Mouse (Mus musculus) fibroblast of lung, adult 2 months (primary cell): ENCODE measurements around the gene Hist2h2aa2.
"Not testable (repeated sequence)": the region's sequence is repeated elsewhere in the genome, so short reads cannot be mapped to it uniquely, and the experiment has no call there.

Experiments
- DNase-seq: peaks from one replicate; pipeline ENCODE4 v3.0.0-alpha.2; 2011; ENCODE audit warnings: low read depth

Gene Hist2h2aa2

DNA sequence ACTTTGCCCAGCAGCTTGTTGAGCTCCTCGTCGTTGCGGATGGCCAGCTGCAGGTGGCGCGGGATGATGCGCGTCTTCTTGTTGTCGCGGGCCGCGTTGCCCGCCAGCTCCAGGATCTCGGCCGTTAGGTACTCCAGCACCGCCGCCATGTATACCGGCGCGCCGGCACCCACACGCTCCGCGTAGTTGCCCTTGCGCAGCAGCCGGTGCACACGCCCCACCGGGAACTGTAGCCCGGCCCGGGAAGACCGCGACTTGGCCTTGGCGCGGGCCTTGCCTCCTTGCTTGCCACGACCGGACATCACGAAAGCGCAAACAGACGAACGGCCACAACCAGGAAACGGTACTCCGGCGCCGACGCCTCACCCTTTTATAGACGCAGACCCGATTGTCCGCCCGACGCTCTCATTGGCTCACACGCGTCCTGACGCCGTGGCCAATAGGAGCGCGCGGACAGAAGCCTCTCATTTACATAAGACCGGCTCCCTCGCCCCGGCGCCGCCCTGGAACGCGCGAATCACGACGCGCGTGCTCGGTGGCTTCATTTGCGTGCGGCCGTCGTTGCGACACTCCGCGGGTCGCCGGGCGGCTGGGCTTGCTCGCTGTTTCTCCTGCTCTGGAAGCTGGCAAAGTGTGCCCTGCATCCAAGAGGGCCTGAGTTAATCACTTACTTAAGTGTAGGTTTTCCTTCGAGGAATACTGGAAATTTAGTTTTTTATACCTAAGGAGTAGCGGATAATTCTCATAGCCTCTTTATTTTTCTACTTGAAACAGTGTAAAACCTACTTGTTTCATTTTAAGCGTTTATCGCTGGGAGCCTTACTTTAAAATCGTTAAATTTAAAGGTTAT is at the start of gene Hist2h2aa2:
Gene Hist2h2aa2, minus strand, starts transcription at position 328 of the 850 bp plus-strand sequence.
- DNase-seq, result peak; percentile 55

DNA sequence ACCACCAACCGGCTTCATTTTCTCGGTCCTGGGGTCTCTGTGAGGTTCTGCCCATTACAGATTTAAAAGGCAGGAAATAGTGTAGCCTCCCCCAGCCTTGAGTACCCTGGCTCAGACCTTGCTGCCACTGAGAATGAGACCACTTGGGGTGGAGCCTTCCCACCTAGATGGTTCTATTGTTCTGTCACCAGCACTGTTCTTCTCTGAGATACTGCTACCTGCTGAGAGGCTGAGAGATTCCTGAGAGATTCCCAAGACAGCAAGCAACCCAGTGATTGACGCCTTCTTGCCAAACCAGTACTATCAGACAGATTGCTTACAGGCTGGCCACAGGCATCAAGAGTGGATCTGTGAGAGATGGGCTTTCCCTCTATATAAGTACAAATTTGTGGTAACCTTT is 49.1 kb upstream of the Hist2h2aa2 start:
- no peak for DNase-seq

DNA sequence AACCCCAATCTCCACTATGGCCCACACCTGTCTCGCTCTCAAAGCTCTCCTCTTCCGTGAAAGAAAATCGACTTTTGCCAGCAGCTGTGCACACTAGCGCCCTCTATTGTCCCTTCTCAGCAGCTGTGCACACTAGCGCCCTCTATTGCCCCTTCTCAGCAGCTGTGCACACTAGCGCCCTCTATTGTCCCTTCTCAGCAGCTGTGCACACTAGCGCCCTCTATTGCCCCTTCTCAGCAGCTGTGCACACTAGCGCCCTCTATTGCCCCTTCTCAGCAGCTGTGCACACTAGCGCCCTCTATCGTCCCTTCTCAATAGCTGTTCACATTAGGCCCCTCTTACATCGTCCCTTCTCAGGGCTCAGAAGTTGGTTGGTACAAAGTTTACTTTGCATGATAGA is 47.3 kb upstream of the Hist2h2aa2 start:
- DNase-seq, result not testable (repeated sequence)

GRCm38 (mm10) chr3:96284457-96284856 is 44.4 kb upstream of the Hist2h2aa2 start:
- DNase-seq, result peak; percentile 28

GRCm38 (mm10) chr3:96280660-96281059 is 40.6 kb upstream of the Hist2h2aa2 start:
- DNase-seq, result no peak

DNA sequence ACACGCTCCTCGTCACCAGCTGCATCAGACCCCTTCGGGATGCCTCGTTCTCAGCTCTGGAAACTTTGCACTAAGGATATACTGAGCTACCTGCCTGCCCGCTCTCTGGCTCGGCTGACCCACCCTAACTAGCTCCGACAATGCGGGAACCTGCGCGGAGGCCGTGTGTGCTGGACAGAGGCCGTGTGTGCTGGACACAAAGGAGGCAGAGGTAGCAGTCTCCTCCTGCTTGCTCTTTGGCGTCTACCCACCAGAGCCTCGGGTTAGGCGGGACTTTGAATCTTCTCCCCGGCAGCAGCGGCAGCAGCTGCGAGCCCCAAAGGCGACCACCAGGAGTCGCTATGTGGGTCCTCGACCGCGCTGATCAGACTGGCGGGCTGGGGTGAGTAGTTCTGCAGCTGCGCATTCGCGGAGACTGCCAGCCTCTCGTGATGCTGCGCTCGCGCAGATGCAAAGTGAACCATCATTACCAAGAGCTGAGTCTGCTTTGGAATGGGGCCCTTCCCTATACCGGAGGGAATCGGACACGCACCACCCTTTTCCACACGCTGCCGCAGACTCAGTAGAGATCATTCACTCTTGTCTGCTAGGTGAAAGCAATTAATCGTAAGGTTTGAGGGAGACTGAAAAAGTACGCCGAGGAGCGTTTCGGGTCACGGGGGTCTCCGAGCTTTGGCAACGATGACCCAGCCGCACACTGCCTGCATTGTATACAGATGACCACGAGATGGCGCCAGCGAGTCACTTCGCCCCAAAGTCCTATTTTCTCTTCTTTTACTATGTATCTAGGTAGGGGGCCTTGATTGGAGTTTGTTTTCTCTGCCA is 37.9 kb upstream of the Hist2h2aa2 start:
- peak; percentile 90 for DNase-seq

DNA sequence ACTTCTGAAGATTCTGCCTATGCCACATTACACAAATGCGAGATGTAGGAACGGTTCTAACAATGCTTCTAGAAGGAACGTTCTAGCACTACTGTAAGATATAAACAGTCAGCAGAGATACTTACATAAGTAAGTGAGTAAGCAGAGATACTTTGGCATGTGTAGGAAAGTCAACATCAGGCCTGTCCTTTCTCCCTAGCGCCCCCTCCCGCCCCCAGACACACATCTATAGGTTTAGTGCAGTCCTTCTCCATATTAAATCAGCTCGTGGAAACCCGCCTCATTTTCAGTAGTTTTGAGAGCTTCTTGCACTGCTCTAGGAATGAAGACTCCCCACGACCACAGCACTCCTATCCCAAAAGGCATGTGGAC is 37.3 kb upstream of the Hist2h2aa2 start:
- no peak for DNase-seq

- no peak for DNase-seq
These were observed 33.8 kb upstream of the Hist2h2aa2 start for GRCm38 (mm10) chr3:96273591-96274465.

DNA sequence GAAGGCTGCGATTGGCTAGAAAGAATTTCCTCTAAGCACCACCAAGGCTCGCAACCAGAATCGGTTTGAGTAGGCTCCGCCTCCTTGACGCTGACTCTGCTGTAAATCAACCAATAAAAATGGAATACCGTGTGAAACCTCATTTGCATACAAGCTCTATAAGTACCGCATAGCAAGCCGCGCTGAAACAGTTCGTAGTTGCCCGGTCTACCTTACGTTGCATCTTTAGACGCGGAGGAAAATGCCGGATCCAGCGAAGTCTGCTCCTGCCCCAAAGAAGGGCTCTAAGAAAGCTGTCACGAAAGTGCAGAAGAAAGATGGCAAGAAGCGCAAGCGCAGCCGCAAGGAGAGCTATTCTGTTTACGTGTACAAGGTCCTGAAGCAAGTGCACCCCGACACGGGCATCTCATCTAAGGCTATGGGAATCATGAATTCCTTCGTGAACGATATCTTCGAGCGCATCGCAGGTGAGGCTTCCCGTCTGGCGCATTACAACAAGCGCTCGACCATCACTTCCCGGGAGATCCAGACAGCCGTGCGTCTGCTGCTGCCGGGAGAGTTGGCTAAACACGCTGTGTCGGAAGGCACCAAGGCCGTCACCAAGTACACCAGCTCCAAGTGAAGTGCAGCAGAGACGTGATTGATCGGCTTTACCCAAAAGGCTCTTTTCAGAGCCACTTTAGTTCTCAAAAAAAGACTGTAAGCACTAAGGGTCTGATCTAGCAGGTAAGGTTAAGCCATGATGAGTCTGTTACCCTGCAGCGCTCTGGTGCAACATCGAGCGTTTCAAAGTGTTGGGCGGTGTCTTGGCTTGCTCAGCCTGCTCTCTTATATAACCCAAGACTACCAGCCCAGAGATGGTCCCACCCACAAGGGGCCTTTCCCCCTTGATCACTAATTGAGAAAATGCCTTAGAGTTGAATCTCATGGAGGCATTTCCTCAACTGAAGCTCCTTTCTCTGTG is 29.7 kb upstream of the Hist2h2aa2 start, which contains the start of gene Hist2h2bb:
Gene Hist2h2bb, plus strand, starts transcription at position 242 of the 964 bp plus-strand sequence.
- peak; percentile 94 for DNase-seq

- DNase-seq, result not testable (repeated sequence)
These were observed 28.8 kb upstream of the Hist2h2aa2 start for GRCm38 (mm10) chr3:96268776-96269378.

DNA sequence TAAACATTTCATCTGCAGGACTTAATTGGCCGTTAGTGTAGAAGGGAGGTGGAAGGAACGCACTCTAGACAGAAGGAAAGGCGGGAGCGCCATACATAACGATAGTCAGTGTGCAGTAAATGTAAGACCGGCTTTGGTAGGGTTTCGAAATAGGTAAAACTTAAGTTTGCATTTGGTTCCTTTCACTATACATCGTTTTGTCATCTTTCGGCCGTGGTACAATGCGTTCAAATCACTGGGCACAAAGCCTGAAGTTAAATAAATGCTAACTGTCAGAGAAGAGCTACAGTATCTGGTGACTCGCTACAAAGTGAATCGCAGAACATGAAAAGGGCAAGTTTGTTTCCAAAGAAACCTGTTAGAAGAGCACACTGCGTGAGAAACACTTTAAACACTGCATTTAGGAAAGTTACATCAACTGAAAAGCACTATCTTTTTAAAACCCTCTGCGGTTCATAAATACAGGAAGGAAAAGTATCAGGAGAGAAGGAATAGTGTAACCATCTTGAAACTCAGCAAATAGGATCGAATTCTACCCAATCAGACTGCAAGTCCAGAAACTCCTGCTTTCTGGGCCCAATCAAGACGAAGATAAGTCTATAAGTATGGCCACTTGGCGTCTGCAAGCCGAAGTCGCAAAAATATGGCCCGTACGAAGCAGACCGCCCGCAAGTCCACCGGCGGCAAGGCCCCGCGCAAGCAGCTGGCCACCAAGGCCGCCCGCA is 28.1 kb upstream of the Hist2h2aa2 start, which contains the start of gene Hist2h3b:
Gene Hist2h3b, plus strand, starts transcription at position 604 of the 725 bp plus-strand sequence.
- no peak for DNase-seq

DNA sequence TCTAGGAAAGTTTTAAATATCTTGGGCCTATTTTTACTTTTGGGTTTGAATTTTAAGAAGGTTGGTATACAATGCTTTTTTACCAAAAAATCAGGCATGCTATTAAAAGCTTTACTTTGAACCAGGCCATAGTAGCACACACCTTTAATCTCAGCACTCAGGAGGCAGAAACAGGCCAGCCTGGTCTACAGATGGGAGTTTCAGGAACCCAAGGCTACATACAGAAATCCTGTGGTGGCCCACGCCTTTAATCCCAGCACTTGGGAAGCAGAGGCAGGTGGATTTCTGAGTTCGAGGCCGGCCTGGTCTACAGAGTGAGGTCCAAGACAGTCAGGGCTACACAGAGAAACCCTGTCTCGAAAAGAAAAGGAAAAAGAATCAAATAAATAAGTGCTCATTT is 27.5 kb upstream of the Hist2h2aa2 start:
- DNase-seq, result no peak

DNA sequence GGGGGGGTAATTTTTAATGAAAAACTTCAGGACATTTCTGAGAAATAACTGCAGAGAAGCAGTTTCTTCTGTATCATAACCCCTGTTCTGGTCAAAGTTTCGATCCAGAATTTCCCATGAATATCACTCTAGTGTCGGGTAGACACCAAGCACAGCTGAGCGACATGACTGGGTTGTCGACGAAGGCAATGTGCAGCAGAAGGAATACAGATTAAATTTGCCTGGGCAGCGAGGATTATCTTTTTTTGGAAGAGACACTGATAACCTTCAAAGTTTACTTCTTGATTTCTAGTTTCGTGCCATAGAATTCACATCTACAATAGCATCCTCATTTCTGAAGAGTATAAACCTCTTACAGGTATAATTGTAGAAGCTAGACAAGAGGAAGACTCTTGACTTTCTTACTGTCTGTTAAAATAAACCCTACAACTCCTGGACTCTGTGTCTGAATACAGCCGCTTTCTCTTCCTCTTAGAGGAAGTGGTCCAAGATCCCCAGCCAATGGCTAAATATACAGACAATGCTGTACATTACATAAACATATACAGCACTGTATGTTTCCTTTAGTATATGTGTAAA is 26.1 kb upstream of the Hist2h2aa2 start:
- DNase-seq, result no peak

DNA sequence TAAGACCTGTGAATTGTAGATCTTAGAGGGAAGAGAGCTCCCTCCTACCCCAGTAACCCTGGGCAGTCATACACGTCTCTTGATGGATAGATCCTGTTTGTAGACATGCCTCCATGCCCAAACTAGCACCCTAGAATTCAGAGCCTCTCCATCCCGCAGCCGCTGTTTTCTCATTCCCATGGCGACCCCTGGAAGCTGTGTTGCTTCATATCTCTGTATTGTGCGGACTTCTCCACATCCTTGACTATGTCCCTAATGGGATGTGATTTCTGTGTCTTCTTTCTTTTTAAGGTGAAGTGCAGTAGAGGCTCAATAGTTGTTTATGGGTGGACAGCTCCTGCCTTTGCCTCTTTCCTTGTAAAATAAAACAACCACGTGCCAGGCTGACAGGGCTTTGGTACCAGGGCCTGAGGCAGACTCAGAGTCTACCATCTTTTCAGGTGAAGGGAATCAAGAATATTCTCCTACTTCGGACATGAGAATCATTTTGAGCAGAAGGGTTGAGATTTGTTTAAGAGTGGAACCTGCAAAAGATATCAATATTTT is 24.4 kb upstream of the Hist2h2aa2 start:
- DNase-seq, result no peak

DNA sequence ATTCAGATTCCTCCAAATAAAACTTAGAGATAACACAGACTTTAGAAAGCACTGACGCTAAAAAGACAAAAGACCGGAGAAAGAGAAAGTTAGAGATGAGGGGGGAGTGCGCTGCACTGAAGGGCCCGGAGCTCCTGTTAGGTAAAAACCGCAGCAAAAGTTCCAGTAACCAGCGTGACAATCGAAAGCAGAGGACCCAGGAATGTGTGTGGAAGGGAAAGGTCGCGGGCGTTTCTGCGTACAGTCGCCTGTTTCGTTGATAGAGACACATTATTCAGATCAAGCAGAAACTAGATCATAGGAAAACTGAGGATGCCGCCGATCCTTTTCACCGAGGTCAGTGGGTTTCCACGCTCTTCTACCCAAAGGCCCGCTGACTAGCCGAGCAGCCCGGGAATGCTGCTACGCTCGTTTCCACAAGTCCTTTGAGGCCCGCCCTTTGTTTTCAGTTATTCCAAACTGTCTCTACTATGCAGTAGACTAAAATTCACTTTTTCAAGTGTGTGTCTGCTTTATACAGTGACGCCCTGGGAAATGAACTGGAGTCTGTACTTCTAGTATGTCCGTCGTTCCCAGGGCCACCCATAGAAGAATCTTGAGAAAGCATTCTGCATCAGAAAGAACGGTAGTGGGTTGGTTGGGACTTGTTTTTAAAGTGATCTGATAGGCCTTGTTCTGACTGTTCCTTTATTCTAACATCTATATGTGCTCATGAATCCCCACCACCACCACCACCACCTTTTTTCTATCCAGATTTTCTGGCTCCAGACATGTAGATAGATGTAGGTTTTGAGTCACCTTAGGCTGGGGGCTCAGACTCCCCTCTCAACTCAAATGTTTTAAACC is 23.7 kb upstream of the Hist2h2aa2 start:
- no peak for DNase-seq

DNA sequence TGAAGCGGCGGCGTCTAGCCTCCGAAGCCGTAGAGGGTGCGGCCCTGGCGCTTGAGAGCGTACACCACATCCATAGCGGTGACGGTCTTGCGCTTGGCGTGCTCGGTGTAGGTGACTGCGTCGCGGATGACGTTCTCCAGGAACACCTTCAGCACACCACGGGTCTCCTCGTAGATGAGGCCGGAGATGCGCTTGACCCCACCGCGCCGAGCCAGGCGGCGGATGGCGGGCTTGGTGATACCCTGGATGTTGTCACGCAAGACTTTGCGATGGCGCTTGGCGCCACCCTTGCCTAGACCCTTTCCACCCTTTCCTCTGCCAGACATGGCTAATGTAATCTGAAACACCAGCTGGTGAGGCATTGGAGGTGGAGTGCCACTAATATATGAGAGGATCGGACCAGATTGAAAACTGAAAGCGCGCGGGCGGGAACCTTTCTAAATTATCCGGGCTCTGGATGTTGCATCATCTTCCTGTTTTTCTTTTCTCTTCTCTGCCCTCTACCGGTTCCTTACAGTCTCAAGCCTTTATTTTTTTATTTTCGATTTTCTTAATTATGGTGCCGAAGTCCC is 23.0 kb upstream of the Hist2h2aa2 start, which contains the start of gene Hist2h4:
Gene Hist2h4, minus strand, starts transcription at position 333 of the 572 bp plus-strand sequence.
- peak; percentile 91 for DNase-seq

DNA sequence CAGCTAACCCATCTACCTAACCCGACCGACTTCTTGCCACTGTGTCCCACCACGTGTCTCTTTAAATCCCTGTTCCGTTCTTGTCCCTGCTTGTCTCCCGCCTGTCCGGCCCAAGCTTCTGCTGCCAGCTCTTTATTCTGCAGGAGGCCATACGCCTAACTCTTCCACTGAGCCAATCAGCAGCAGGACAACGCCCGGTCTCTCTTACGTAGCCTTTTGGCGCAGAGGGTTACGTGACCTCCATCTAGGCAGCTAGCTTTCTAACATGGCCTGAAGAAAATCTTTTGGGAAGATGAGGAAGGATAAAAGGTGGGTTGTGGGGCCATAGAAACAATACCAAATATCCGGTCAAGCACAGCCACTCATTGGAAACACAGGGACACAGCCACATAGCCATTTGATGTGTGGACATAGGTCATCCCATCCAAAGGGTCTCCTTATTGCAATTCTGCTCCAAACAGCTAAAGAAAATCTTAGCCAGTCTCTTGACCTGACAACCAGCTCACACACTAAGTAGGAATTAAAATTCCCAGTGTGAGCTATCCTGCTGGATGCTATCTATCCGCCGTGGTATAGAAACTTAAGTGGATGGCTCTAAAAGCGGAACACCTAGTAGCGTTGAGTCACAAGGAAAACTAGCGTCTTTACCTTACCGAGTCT is 22.3 kb upstream of the Hist2h2aa2 start:
- DNase-seq, result no peak
